Mouse (Mus musculus) MEL (cell line): ENCODE measurements at regions not wholly inside any gene's neighbourhood (a gene's known extent, or its start where the extent isn't known, plus 50 kb on each side); places are given as distances from the start of the nearest gene placed in this dataset.

Experiments
- DNase-seq: peaks from one replicate; pipeline ENCODE4 v3.0.0; 2011; ENCODE audit warnings: low read depth, low spot score
- H3K27ac ChIP-seq: 2 replicates; pipeline ENCODE4 v1.5.1; 2012; ENCODE audit warnings: low read depth, mild to moderate bottlenecking, control low read depth, low read length, moderate library complexity; ENCODE audit not compliant: control insufficient read depth
- H3K27me3 ChIP-seq, 2 experiments: fragments of 150-350 bp in 1 of 2; sonication (generic) in 1 of 2; 2 replicates each; pipeline ENCODE4 v1.6.1; 2012; ENCODE audit warnings: low read length in 2 of 2, mild to moderate bottlenecking in 2 of 2, improper control_type of control experiment in 1 of 2, moderate library complexity in 1 of 2; ENCODE audit not compliant: insufficient read depth in 2 of 2, control insufficient read depth in 1 of 2
- H3K36me3 ChIP-seq, 2 experiments: 2 replicates each; pipeline ENCODE4 v1.6.1; 2012 to 2014; ENCODE audit warnings: low read length in 2 of 2, improper control_type of control experiment in 1 of 2, inconsistent platforms in 1 of 2, mild to moderate bottlenecking in 1 of 2; ENCODE audit not compliant: insufficient read depth in 2 of 2, control insufficient read depth in 1 of 2
- H3K4me1 ChIP-seq, 2 experiments: fragments of 150-350 bp in 1 of 2; sonication (generic) in 1 of 2; 2 replicates each; pipeline ENCODE4 v1.6.1; 2012; ENCODE audit warnings: low read length in 2 of 2, improper control_type of control experiment in 1 of 2, mild to moderate bottlenecking in 1 of 2; ENCODE audit not compliant: insufficient read depth in 2 of 2, control insufficient read depth in 1 of 2
- H3K4me3 ChIP-seq, 2 experiments: fragments of 150-350 bp in 1 of 2; sonication (generic) in 1 of 2; 2 replicates each; pipeline ENCODE4 v1.5.1; 2012; ENCODE audit warnings: low read depth in 2 of 2, low read length in 2 of 2, mild to moderate bottlenecking in 2 of 2, moderate library complexity in 2 of 2, control low read depth in 1 of 2, improper control_type of control experiment in 1 of 2; ENCODE audit not compliant: control insufficient read depth in 1 of 2, insufficient read depth in 1 of 2
- H3K79me2 ChIP-seq: 2 replicates; pipeline ENCODE4 v1.6.1; 2012; ENCODE audit warnings: mild to moderate bottlenecking, low read length, moderate library complexity; ENCODE audit not compliant: control insufficient read depth, poor library complexity, insufficient read depth
- H3K9ac ChIP-seq: 2 replicates; pipeline ENCODE4 v1.6.1; 2012; ENCODE audit warnings: low read depth, mild to moderate bottlenecking, control low read depth, low read length, moderate library complexity; ENCODE audit not compliant: control insufficient read depth, poor library complexity, severe bottlenecking
- H3K9me3 ChIP-seq: fragments of 150-350 bp; sonication (generic); replicated peaks from 2 replicates; pipeline ENCODE4 v1.6.1; 2012; ENCODE audit warnings: mild to moderate bottlenecking, low read length, improper control_type of control experiment, moderate library complexity; ENCODE audit not compliant: insufficient read depth
- CHD2 ChIP-seq: IDR thresholded peaks from 2 replicates; pipeline ENCODE4 v1.6.1; 2011; ENCODE audit warnings: low read length, improper control_type of control experiment
- CTCF ChIP-seq, 3 experiments: IDR thresholded peaks in 2 of 3; conservative IDR thresholded peaks in 1 of 3; 2 replicates each; pipeline ENCODE4 v1.5.1; 2011 to 2012; ENCODE audit warnings: low read length in 3 of 3, low read depth in 2 of 3, mild to moderate bottlenecking in 2 of 3, improper control_type of control experiment in 1 of 3, inconsistent platforms in 1 of 3, mixed read lengths in 1 of 3, moderate library complexity in 1 of 3; ENCODE audit not compliant: control insufficient read depth in 1 of 3, insufficient read depth in 1 of 3, poor library complexity in 1 of 3, severe bottlenecking in 1 of 3
- E2F4 ChIP-seq: IDR thresholded peaks from 2 replicates; pipeline ENCODE4 v1.6.1; 2011; ENCODE audit warnings: low read depth, low read length, improper control_type of control experiment, borderline replicate concordance
- ELF1 ChIP-seq: IDR thresholded peaks from 2 replicates; pipeline ENCODE4 v1.6.1; 2014; ENCODE audit warnings: low read depth, mild to moderate bottlenecking, inconsistent platforms, low read length, improper control_type of control experiment, moderate library complexity
- EP300 ChIP-seq, 2 experiments: IDR thresholded peaks; 2 replicates each; pipeline ENCODE4 v1.6.1; 2011; ENCODE audit warnings: improper control_type of control experiment in 2 of 2, low read length in 2 of 2, low read depth in 1 of 2, mild to moderate bottlenecking in 1 of 2
- GABPA ChIP-seq: IDR thresholded peaks from 2 replicates; pipeline ENCODE4 v1.6.1; 2012; ENCODE audit warnings: low read depth, mild to moderate bottlenecking, inconsistent platforms, low read length, improper control_type of control experiment, moderate library complexity
- GATA1 ChIP-seq: IDR thresholded peaks from 2 replicates; pipeline ENCODE4 v1.6.1; 2011; ENCODE audit warnings: low read depth, low read length, improper control_type of control experiment
- HCFC1 ChIP-seq: IDR thresholded peaks from 2 replicates; pipeline ENCODE4 v1.6.1; 2012; ENCODE audit warnings: low read depth, mild to moderate bottlenecking, inconsistent platforms, low read length, improper control_type of control experiment, moderate library complexity
- KAT2A ChIP-seq: conservative IDR thresholded peaks from 2 replicates; pipeline ENCODE4 v1.6.1; 2012; ENCODE audit warnings: low read depth, low read length, improper control_type of control experiment, inconsistent platforms
- MAX ChIP-seq: IDR thresholded peaks from 2 replicates; pipeline ENCODE4 v1.6.1; 2011; ENCODE audit warnings: low read length, improper control_type of control experiment
- MAZ ChIP-seq: IDR thresholded peaks from 2 replicates; pipeline ENCODE4 v1.6.1; 2012; ENCODE audit warnings: low read depth, mild to moderate bottlenecking, inconsistent platforms, low read length, improper control_type of control experiment
- MXI1 ChIP-seq: IDR thresholded peaks from 2 replicates; pipeline ENCODE4 v1.6.1; 2011; ENCODE audit warnings: mild to moderate bottlenecking, low read depth, low read length, improper control_type of control experiment
- MYB ChIP-seq: IDR thresholded peaks from 2 replicates; pipeline ENCODE4 v1.6.1; 2011; ENCODE audit warnings: mild to moderate bottlenecking, low read depth, low read length, improper control_type of control experiment
- NELFE ChIP-seq: IDR thresholded peaks from 2 replicates; pipeline ENCODE4 v1.6.1; 2011; ENCODE audit warnings: low read depth, low read length, improper control_type of control experiment
- NRF1 ChIP-seq: IDR thresholded peaks from 2 replicates; pipeline ENCODE4 v1.6.1; 2014; ENCODE audit warnings: low read depth, mild to moderate bottlenecking, inconsistent platforms, low read length, improper control_type of control experiment, moderate library complexity; ENCODE audit not compliant: poor library complexity, insufficient read depth, severe bottlenecking
- POLR2A ChIP-seq, 2 experiments: IDR thresholded peaks; 2 replicates each; pipeline ENCODE4 v1.6.1; 2011 to 2012; ENCODE audit warnings: low read length in 2 of 2, mild to moderate bottlenecking in 2 of 2, control low read depth in 1 of 2, improper control_type of control experiment in 1 of 2, low read depth in 1 of 2, moderate library complexity in 1 of 2; ENCODE audit not compliant: control insufficient read depth in 1 of 2, insufficient read depth in 1 of 2, poor library complexity in 1 of 2
- POLR2AphosphoS2 ChIP-seq: IDR thresholded peaks from 2 replicates; pipeline ENCODE4 v1.6.1; 2011; ENCODE audit warnings: low read length, improper control_type of control experiment
- RAD21 ChIP-seq: IDR thresholded peaks from 2 replicates; pipeline ENCODE4 v1.6.1; 2011; ENCODE audit warnings: mild to moderate bottlenecking, low read depth, low read length, improper control_type of control experiment
- RCOR1 ChIP-seq: IDR thresholded peaks from 2 replicates; pipeline ENCODE4 v1.6.1; 2012; ENCODE audit warnings: low read depth, mild to moderate bottlenecking, inconsistent platforms, low read length, improper control_type of control experiment
- SIN3A ChIP-seq: IDR thresholded peaks from 2 replicates; pipeline ENCODE4 v1.6.1; 2012; ENCODE audit warnings: low read length, improper control_type of control experiment, inconsistent platforms
- TCF12 ChIP-seq: IDR thresholded peaks from 2 replicates; pipeline ENCODE4 v1.6.1; 2014; ENCODE audit warnings: low read depth, mild to moderate bottlenecking, inconsistent platforms, low read length, improper control_type of control experiment, moderate library complexity
- USF1 ChIP-seq: IDR thresholded peaks from 2 replicates; pipeline ENCODE4 v1.6.1; 2014; ENCODE audit warnings: low read depth, mild to moderate bottlenecking, inconsistent platforms, low read length, improper control_type of control experiment, moderate library complexity
- ZC3H11A ChIP-seq: IDR thresholded peaks from 2 replicates; pipeline ENCODE4 v1.6.1; 2012; ENCODE audit warnings: low read depth, mild to moderate bottlenecking, inconsistent platforms, low read length, improper control_type of control experiment
- ZKSCAN1 ChIP-seq: IDR thresholded peaks from 2 replicates; pipeline ENCODE4 v1.6.1; 2012; ENCODE audit warnings: low read depth, mild to moderate bottlenecking, inconsistent platforms, low read length, improper control_type of control experiment, moderate library complexity
- ZMIZ1 ChIP-seq: IDR thresholded peaks from 2 replicates; pipeline ENCODE4 v1.6.1; 2012; ENCODE audit warnings: low read depth, mild to moderate bottlenecking, inconsistent platforms, low read length, improper control_type of control experiment, moderate library complexity
- ZNF384 ChIP-seq: IDR thresholded peaks from 2 replicates; pipeline ENCODE4 v1.6.1; 2012; ENCODE audit warnings: low read depth, mild to moderate bottlenecking, inconsistent platforms, low read length, improper control_type of control experiment

- H3K4me1 ChIP-seq = no peaks in the 10 kb centered on the region
- DNase-seq = no peak
- no peaks in the 10 kb centered on the region; a peak in 1 of 4 replicates for H3K36me3 ChIP-seq
- no peaks in the 10 kb centered on the region for H3K27me3 ChIP-seq
- H3K79me2 ChIP-seq = no peaks in the 10 kb centered on the region
- no peaks in the 10 kb centered on the region for H3K9me3 ChIP-seq
- no peak overlapping the region for H3K9ac ChIP-seq
- TF ChIP-seq MAX (no peak), ELF1 (no peak), NRF1 (no peak), ZKSCAN1 (no peak), USF1 (no peak), EP300 (IDR thresholded peaks at IDR 0.05; ENCODE audit: low read depth in 1 of 2, low read length in 2 of 2) (no peak), GABPA (no peak), E2F4 (no peak), CHD2 (no peak), ZC3H11A (no peak), MAZ (no peak), RCOR1 (no peak), MXI1 (no peak), GATA1 (no peak), SIN3A (no peak), KAT2A (no peak), HCFC1 (no peak), MYB (no peak), TCF12 (no peak)
- H3K4me3 ChIP-seq = no peak overlapping the region
- H3K27ac ChIP-seq = no peak overlapping the region
These were observed 1408.9 kb downstream of the Basp1 start for GRCm38 (mm10) chr15:24004711-24005110.

DNA sequence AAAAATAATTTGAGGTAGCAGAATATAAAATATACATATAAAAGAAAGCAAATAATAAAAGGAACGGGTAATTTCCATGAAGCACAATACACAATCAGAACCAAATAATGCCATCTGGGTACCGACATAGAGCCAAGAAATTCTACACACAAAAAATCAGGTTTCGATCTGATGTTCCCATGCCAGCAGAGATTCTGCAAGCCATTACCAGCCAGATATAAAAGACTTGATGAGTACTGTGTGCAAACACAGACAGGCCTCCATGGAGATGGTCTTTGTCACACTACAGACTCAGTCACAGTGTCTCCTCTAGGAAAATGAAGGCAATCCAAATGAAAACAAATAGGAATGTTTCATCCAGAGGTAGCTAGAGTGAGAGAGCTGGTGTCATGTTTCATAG is 1430.7 kb downstream of the Cdh18 start:
- Histone ChIP-seq H3K4me3 (no peak overlapping the region), H3K4me1 (no peaks in the 10 kb centered on the region), H3K36me3 (no peaks in the 10 kb centered on the region), H3K79me2 (no peaks in the 10 kb centered on the region), H3K9ac (no peak overlapping the region), H3K9me3 (no peaks in the 10 kb centered on the region), H3K27ac (no peak overlapping the region), H3K27me3 (no peaks in the 10 kb centered on the region)
- TF ChIP-seq POLR2AphosphoS2 (no peak), RAD21 (no peak), ZMIZ1 (no peak), POLR2A (IDR thresholded peaks at IDR 0.05; ENCODE audit: control insufficient read depth in 1 of 2, insufficient read depth in 1 of 2, low read depth in 1 of 2, low read length in 2 of 2, poor library complexity in 1 of 2) (no peak), MAX (no peak), CTCF (IDR thresholded peaks at IDR 0.05 in 2 of 3, conservative IDR thresholded peaks at IDR 0.05 in 1 of 3; ENCODE audit: control insufficient read depth in 1 of 3, insufficient read depth in 1 of 3, low read depth in 2 of 3, low read length in 3 of 3, poor library complexity in 1 of 3, severe bottlenecking in 1 of 3) (no peak), ZNF384 (no peak), NELFE (no peak), TCF12 (no peak)
- DNase-seq = no peak
